Comparison of ENCODE assay signal across 28 mouse cellular contexts in genomic region chrX:142517205-142517604, GRCm38 (mm10).
"Had no signal": no experiment of that assay in that cellular context is flagged by ENCODE, and none has a peak within 500 bp of the region (broad histone marks: within the 10 kb centered on the region; RNA-seq: fewer than 3 reads in every experiment).

No protein-coding gene starts in this region.

- H3K4me3 ChIP-seq: gastrocnemius, adult 2 months; heart, adult 2 months; heart, embryonic 13.5 days; heart, embryonic 15.5 days; hindbrain, embryonic 12.5 days; intestine, embryonic 15.5 days; layer of hippocampus, adult 2 months; left cerebral cortex, adult 2 months; limb, embryonic 10.5 days; limb, embryonic 12.5 days; liver, embryonic 13.5 days; liver, embryonic 15.5 days had no signal

- H3K27me3 ChIP-seq: heart, embryonic 13.5 days; heart, embryonic 15.5 days; hindbrain, embryonic 12.5 days; intestine, embryonic 15.5 days; liver, embryonic 13.5 days; liver, embryonic 15.5 days had no signal

- H3K27ac ChIP-seq: gastrocnemius, adult 2 months; heart, adult 2 months; heart, embryonic 13.5 days; heart, embryonic 15.5 days; hindbrain, embryonic 12.5 days; hindbrain, embryonic 14.5 days; intestine, embryonic 15.5 days; layer of hippocampus, adult 2 months; left cerebral cortex, adult 2 months; limb, embryonic 10.5 days; limb, embryonic 12.5 days; liver, embryonic 13.5 days; liver, embryonic 15.5 days had no signal

- ATAC-seq: hindbrain, embryonic 16.5 days; inflammation-experienced regulatory T-cells, adult 6 months; intestine, embryonic 15.5 days; intestine, postnatal 0 days had no signal

- H3K4me2 ChIP-seq: heart, embryonic 11.5 days; heart, embryonic 13.5 days; heart, embryonic 15.5 days; hindbrain, embryonic 12.5 days; hindbrain, embryonic 14.5 days; intestine, embryonic 15.5 days; limb, embryonic 12.5 days; liver, embryonic 13.5 days; liver, embryonic 15.5 days had no signal

- DNase-seq: gastrocnemius, adult 2 months; gastrocnemius, postnatal 10 days; gastrocnemius, postnatal 25 days; heart, adult 11 months; heart, adult 2 months; heart, postnatal 14 days; heart, postnatal 36 days; kidney, adult 18-20 months; kidney, adult 8-10 months; kidney, postnatal 10 days; kidney, postnatal 25 days; kidney, postnatal 4 days; liver; liver, embryonic 13.5 days had no signal

- H3K4me1 ChIP-seq: heart, embryonic 13.5 days; heart, embryonic 15.5 days; hindbrain, embryonic 12.5 days; intestine, embryonic 15.5 days; limb, embryonic 10.5 days; limb, embryonic 12.5 days; liver, embryonic 13.5 days; liver, embryonic 15.5 days had no signal

- H3K9ac ChIP-seq: heart, embryonic 13.5 days; heart, embryonic 15.5 days; hindbrain, embryonic 12.5 days; hindbrain, embryonic 14.5 days; intestine, embryonic 15.5 days; limb, embryonic 12.5 days; liver, embryonic 13.5 days; liver, embryonic 15.5 days had no signal

- H3K36me3 ChIP-seq: heart, embryonic 13.5 days; heart, embryonic 15.5 days; hindbrain, embryonic 12.5 days; intestine, embryonic 15.5 days; limb, embryonic 10.5 days; limb, embryonic 12.5 days; liver, embryonic 13.5 days; liver, embryonic 15.5 days had no signal

- H3K9me3 ChIP-seq: heart, embryonic 13.5 days; heart, embryonic 15.5 days; hindbrain, embryonic 12.5 days; intestine, embryonic 15.5 days; limb, embryonic 10.5 days; limb, embryonic 12.5 days; liver, embryonic 13.5 days; liver, embryonic 15.5 days had no signal
